Mouse (Mus musculus) heart, postnatal 0 days (tissue): ENCODE measurements at regions not wholly inside any gene's neighbourhood (a gene's known extent, or its start where the extent isn't known, plus 50 kb on each side); places are given as distances from the start of the nearest gene placed in this dataset.

ENCODE experiments used
- ATAC-seq: fragments of 200-750 bp; cut with Nextera tagmentation; 2 replicates; pipeline ENCODE4 v1.8.0; 2017; ENCODE audit warnings: low read depth, moderate number of reproducible peaks, moderate library complexity; ENCODE audit not compliant: insufficient read depth
- DNase-seq: peaks from one replicate; pipeline ENCODE4 v3.0.0-alpha.2; 2016; ENCODE audit warnings: low spot score
- H3K27ac ChIP-seq: fragments of 300-500 bp; sonication (generic); 2 replicates; pipeline ENCODE4 v1.5.1; 2014; ENCODE audit warnings: low read depth, mild to moderate bottlenecking
- H3K27me3 ChIP-seq: fragments of 300-500 bp; sonication (generic); 2 replicates; pipeline ENCODE4 v1.6.1; 2014; ENCODE audit warnings: low read length, mixed read lengths; ENCODE audit not compliant: control insufficient read depth, insufficient read depth
- H3K36me3 ChIP-seq: fragments of 300-500 bp; sonication (generic); replicated peaks from 2 replicates; pipeline ENCODE4 v1.6.1; 2014; ENCODE audit warnings: low read length, mixed read lengths; ENCODE audit not compliant: control insufficient read depth, insufficient read depth
- H3K4me1 ChIP-seq: fragments of 300-500 bp; sonication (generic); 2 replicates; pipeline ENCODE4 v1.6.1; 2014; ENCODE audit warnings: antibody characterized with exemption; ENCODE audit not compliant: control insufficient read depth, insufficient read depth
- H3K4me2 ChIP-seq: fragments of 300-500 bp; sonication (generic); 2 replicates; pipeline ENCODE4 v1.6.1; 2014; ENCODE audit warnings: low read depth, mild to moderate bottlenecking, low read length, moderate library complexity
- H3K4me3 ChIP-seq: fragments of 300-500 bp; sonication (generic); 2 replicates; pipeline ENCODE4 v1.5.1; 2014; ENCODE audit warnings: low read depth, low read length
- H3K9ac ChIP-seq: fragments of 300-500 bp; sonication (generic); replicated peaks from 2 replicates; pipeline ENCODE4 v1.6.1; 2014; ENCODE audit warnings: low read depth, low read length, mixed read lengths
- H3K9me3 ChIP-seq: fragments of 300-500 bp; sonication (generic); replicated peaks from 2 replicates; pipeline ENCODE4 v1.6.1; 2016; ENCODE audit warnings: low read length; ENCODE audit not compliant: control insufficient read depth
- CTCF ChIP-seq: IDR thresholded peaks from 2 replicates; pipeline ENCODE4 v1.5.1; 2016; ENCODE audit warnings: antibody characterized with exemption, control low read depth, low read depth
- EP300 ChIP-seq: IDR thresholded peaks from 2 replicates; pipeline ENCODE4 v1.6.1; 2016; ENCODE audit warnings: antibody characterized with exemption, low read depth
- WGBS: fragments of 180-500 bp; shearing (Covaris S2); extraction: QIAGEN DNeasy Blood & Tissue Kit; methylation state at CpG from one replicate; pipeline ENCODE4 v1.1.7; 2014; 5-methylcytosine and 5-hydroxymethylcytosine counted together

- Histone ChIP-seq H3K27me3 (no peaks in the 10 kb centered on the region), H3K36me3 (no peaks in the 10 kb centered on the region), H3K9ac (no peak overlapping the region), H3K4me2 (no peak overlapping the region), H3K4me3 (no peak overlapping the region), H3K9me3 (no peaks in the 10 kb centered on the region), H3K4me1 (no peaks in the 10 kb centered on the region), H3K27ac (no peak overlapping the region)
- 37% methylated on average over 9 of the region's 9 CpGs for WGBS
- DNase-seq (no peak), ATAC-seq (no peak)
- TF ChIP-seq CTCF (no peak), EP300 (no peak)
Observed at GRCm38 (mm10) chr15:31155141-31155540, 69.0 kb upstream of the Dap start.

GRCm38 (mm10) chr15:31166543-31167105 lies 57.5 kb upstream of the Dap start:
- H3K9me3 ChIP-seq: no peaks in the 10 kb centered on the region
- TF ChIP-seq EP300: no peak
- TF ChIP-seq CTCF: no peak
- WGBS: 56% methylated on average over 9 of the region's 9 CpGs
- H3K27ac ChIP-seq: no peak overlapping the region
- no peaks in the 10 kb centered on the region for H3K4me1 ChIP-seq
- H3K4me3 ChIP-seq: no peak overlapping the region
- no peak for ATAC-seq
- H3K4me2 ChIP-seq: no peak overlapping the region
- H3K9ac ChIP-seq: no peak overlapping the region
- H3K27me3 ChIP-seq: no peaks in the 10 kb centered on the region
- no peak for DNase-seq
- H3K36me3 ChIP-seq: no peaks in the 10 kb centered on the region

GRCm38 (mm10) chr15:31167506-31167905 lies 56.6 kb upstream of the Dap start:
- no peaks in the 10 kb centered on the region for H3K27me3 ChIP-seq
- no peaks in the 10 kb centered on the region for H3K4me1 ChIP-seq
- H3K36me3 ChIP-seq: no peaks in the 10 kb centered on the region
- no peak overlapping the region for H3K4me2 ChIP-seq
- H3K4me3 ChIP-seq: no peak overlapping the region
- no peak overlapping the region for H3K27ac ChIP-seq
- no peak for TF ChIP-seq EP300
- no peak for TF ChIP-seq CTCF
- no peak for ATAC-seq
- no peaks in the 10 kb centered on the region for H3K9me3 ChIP-seq
- DNase-seq: no peak
- H3K9ac ChIP-seq: no peak overlapping the region
- 72% methylated on average over 5 of the region's 5 CpGs for WGBS

GRCm38 (mm10) chr15:31168191-31168590 lies 55.9 kb upstream of the Dap start:
- no peaks in the 10 kb centered on the region for H3K9me3 ChIP-seq
- H3K9ac ChIP-seq: no peak overlapping the region
- H3K4me1 ChIP-seq: no peaks in the 10 kb centered on the region
- H3K4me3 ChIP-seq: no peak overlapping the region
- no peak for ATAC-seq
- H3K36me3 ChIP-seq: no peaks in the 10 kb centered on the region
- H3K27ac ChIP-seq: no peak overlapping the region
- TF ChIP-seq EP300 (no peak), CTCF (no peak)
- H3K4me2 ChIP-seq: no peak overlapping the region
- WGBS: 88% methylated on average over 9 of the region's 9 CpGs
- no peaks in the 10 kb centered on the region for H3K27me3 ChIP-seq
- no peak for DNase-seq

- DNase-seq (no peak), ATAC-seq (no peak)
- 82% methylated on average over 6 of the region's 6 CpGs for WGBS
- TF ChIP-seq EP300 (no peak), CTCF (no peak)
- H3K4me1 ChIP-seq: no peaks in the 10 kb centered on the region
- H3K27me3 ChIP-seq: no peaks in the 10 kb centered on the region
- H3K27ac ChIP-seq: no peak overlapping the region
- no peaks in the 10 kb centered on the region for H3K9me3 ChIP-seq
- H3K4me2 ChIP-seq: no peak overlapping the region
- H3K4me3 ChIP-seq: no peak overlapping the region
- no peak overlapping the region for H3K9ac ChIP-seq
- H3K36me3 ChIP-seq: no peaks in the 10 kb centered on the region
Observed at GRCm38 (mm10) chr15:31173309-31174115, 50.6 kb upstream of the Dap start.
